Mouse (Mus musculus): ENCODE data around the gene Adgrd1.

DNA sequence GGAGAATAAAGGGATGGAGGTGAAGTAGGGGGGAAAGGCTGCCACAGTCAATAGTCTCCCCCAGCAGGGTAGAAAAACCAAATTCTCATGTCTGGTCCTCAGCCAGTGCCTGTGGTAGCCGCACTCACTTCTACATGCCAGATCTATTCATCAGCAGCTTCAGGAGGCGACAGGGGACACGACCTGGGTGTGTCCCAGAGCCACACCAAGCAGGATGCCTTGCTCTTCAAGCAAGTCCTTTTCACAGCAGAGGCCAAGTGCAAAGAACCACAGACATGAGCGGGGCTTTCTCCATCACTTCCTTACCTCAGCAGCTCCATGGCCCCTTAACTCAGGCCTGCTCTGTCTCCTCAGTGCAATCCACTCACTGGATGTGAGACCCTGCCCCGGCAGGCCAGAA lies 147.8 kb downstream of the Adgrd1 start:
- TF ChIP-seq CTCF (conservative IDR thresholded peaks at IDR 0.05 in 1 of 2, IDR thresholded peaks at IDR 0.05 in 1 of 2; ENCODE audit: low read depth in 2 of 2, low read length in 2 of 2) (no peak), UBTF (IDR thresholded peaks at IDR 0.05; ENCODE audit: low read depth, low read length) (no peak)
